Mouse (Mus musculus): ENCODE results near the gene Trank1. TPM values are rescaled to one million over a fixed set of nuclear protein-coding genes. Genes with fewer than 3 reads are reported as not detected.

Trank1 gene
- polyA plus RNA-seq, 1 experiment from 2014 or later = 0.22 TPM

DNA sequence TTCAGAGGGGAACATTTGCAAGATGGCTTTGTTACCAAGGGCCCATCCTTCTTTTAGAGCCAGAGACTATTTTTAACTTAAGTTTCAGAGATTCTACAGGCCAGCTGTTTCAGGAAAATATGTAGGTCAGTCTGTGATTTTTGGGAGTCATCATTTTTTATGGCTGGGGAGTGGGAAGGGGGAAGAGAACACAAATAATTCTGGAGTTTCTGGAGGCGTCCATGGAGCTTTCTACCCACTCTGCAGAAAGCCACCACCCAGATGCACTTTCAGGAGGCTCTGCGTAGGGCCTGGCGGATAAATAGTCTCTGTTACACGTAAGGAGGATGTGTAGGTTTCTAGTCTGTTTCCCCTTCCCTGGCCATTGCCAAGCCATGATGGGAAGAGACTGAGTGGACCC is 88.5 kb downstream of the Trank1 start:
- H3K27me3 ChIP-seq (replicated peaks; ENCODE audit: control insufficient read depth, insufficient read depth, low read length) = no peaks in the 10 kb centered on the region
- H3K36me3 ChIP-seq (ENCODE audit: control insufficient read depth, insufficient read depth, low read length) = no peaks in the 10 kb centered on the region
- 80% methylated on average over 4 of the region's 4 CpGs for WGBS
- H3K4me1 ChIP-seq (ENCODE audit: control insufficient read depth, insufficient read depth, low read length) = 0 out of 2 replicates have a peak, but pooled peaks cover 3% of the 10 kb centered on the region
- ATAC-seq = no peak
- H3K4me2 ChIP-seq (ENCODE audit: low read depth, low read length) = no peak overlapping the region
- no peak overlapping the region for H3K9ac ChIP-seq (ENCODE audit: low read depth, low read length)
- no peak overlapping the region for H3K27ac ChIP-seq (ENCODE audit: low read length)
- no peaks in the 10 kb centered on the region for H3K9me3 ChIP-seq (ENCODE audit: control insufficient read depth, low read length)
- no peak overlapping the region for H3K4me3 ChIP-seq (ENCODE audit: low read length)

DNA sequence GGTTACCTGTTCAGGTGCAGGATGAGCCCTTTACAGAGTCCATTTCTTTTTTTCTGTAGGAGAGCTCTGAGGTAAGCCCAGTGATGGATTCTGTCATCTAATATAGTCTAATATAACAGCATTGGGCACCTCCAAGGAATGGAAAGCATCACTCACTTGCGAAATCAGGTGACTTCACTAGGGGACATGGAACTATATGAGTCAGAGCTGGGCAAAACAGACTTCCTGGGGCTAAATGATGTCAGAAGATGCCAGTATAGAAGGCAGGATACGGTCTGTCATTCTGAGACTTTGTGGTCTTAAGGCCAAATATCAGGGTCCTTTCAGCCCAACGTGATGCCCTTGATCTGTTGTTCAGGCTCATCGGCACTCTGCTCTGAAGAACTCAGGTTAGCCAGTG is 91.6 kb downstream of the Trank1 start:
- H3K9me3 ChIP-seq (ENCODE audit: control insufficient read depth, low read length) = no peaks in the 10 kb centered on the region
- H3K27me3 ChIP-seq (replicated peaks; ENCODE audit: control insufficient read depth, insufficient read depth, low read length) = no peaks in the 10 kb centered on the region
- H3K4me3 ChIP-seq (ENCODE audit: low read length) = no peak overlapping the region
- H3K4me1 ChIP-seq (ENCODE audit: control insufficient read depth, insufficient read depth, low read length) = 0 out of 2 replicates have a peak, but pooled peaks cover 5% of the 10 kb centered on the region
- no peak overlapping the region for H3K9ac ChIP-seq (ENCODE audit: low read depth, low read length)
- H3K27ac ChIP-seq (ENCODE audit: low read length) = no peak overlapping the region
- ATAC-seq = no peak
- H3K4me2 ChIP-seq (ENCODE audit: low read depth, low read length) = no peak overlapping the region
- WGBS = 90% methylated on average over 4 of the region's 4 CpGs
- no peaks in the 10 kb centered on the region for H3K36me3 ChIP-seq (ENCODE audit: control insufficient read depth, insufficient read depth, low read length)

DNA sequence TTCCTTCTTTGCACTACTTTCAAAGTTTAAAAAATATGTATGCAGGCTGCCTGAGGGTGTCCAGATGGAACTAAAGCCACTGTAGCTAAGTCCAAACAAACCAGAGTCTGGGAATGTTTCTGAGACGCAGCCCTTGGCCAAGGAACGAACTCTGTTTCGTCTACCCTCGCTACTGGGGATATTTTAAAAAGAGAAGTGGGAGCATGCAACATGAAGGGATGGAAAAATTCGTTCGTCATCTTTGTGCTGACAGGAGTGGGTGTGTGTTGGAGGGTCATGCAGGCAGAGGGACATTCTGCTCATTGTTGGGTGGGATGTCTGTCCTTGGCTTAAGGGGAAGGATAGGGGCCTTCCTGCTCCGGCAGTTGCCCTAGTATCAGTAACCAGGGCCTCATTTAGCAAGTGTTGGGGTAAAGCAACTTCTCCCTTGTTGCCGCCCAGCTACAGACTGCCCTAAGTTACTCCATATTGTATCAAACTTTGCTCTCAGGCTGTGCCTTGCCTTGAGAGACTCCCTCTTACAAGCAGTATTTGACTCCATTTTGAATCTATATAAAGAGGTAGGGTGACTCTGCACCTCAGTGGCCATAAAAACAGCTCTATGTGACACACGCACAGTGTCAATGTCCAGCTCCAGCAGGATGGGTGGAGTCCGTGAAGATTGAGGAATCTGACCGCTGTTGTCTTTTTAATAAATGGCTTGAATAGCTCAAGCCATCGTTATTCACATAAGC is 93.0 kb downstream of the Trank1 start:
- WGBS = 69% methylated on average over 12 of the region's 12 CpGs
- peak; percentile 51; the same call in 1 of the 2 replicates for ATAC-seq

GRCm38 (mm10) chr9:111405080-111405428 is 93.5 kb downstream of the Trank1 start:
- Histone ChIP-seq H3K4me1 (ENCODE audit: control insufficient read depth, insufficient read depth, low read length) (0 out of 2 replicates have a peak, but pooled peaks cover 5% of the 10 kb centered on the region), H3K36me3 (ENCODE audit: control insufficient read depth, insufficient read depth, low read length) (no peaks in the 10 kb centered on the region), H3K27me3 (replicated peaks; ENCODE audit: control insufficient read depth, insufficient read depth, low read length) (no peaks in the 10 kb centered on the region), H3K9me3 (ENCODE audit: control insufficient read depth, low read length) (no peaks in the 10 kb centered on the region), H3K9ac (ENCODE audit: low read depth, low read length) (no peak overlapping the region), H3K27ac (ENCODE audit: low read length) (no peak overlapping the region), H3K4me3 (ENCODE audit: low read length) (no peak overlapping the region), H3K4me2 (ENCODE audit: low read depth, low read length) (no peak overlapping the region)
- ATAC-seq = 0 out of 2 replicates have a peak, but pooled peaks have one; percentile 10
- 76% methylated on average over 6 of the region's 6 CpGs for WGBS

More for the DNA sequence above, 93.0 kb downstream of the Trank1 start:
- Histone ChIP-seq H3K4me3 (ENCODE audit: low read length) (no peak overlapping the region), H3K27me3 (replicated peaks; ENCODE audit: control insufficient read depth, insufficient read depth, low read length) (no peaks in the 10 kb centered on the region), H3K4me1 (ENCODE audit: control insufficient read depth, insufficient read depth, low read length) (0 out of 2 replicates have a peak, but pooled peaks cover 5% of the 10 kb centered on the region), H3K27ac (ENCODE audit: low read length) (no peak overlapping the region), H3K36me3 (ENCODE audit: control insufficient read depth, insufficient read depth, low read length) (no peaks in the 10 kb centered on the region), H3K9me3 (ENCODE audit: control insufficient read depth, low read length) (no peaks in the 10 kb centered on the region), H3K4me2 (ENCODE audit: low read depth, low read length) (no peak overlapping the region), H3K9ac (ENCODE audit: low read depth, low read length) (no peak overlapping the region)

- H3K4me2 ChIP-seq (ENCODE audit: low read depth, low read length) = no peak overlapping the region
- no peak overlapping the region for H3K27ac ChIP-seq (ENCODE audit: low read length)
- no peak overlapping the region for H3K4me3 ChIP-seq (ENCODE audit: low read length)
- 0 out of 2 replicates have a peak, but pooled peaks cover 5% of the 10 kb centered on the region for H3K4me1 ChIP-seq (ENCODE audit: control insufficient read depth, insufficient read depth, low read length)
- H3K9me3 ChIP-seq (ENCODE audit: control insufficient read depth, low read length) = no peaks in the 10 kb centered on the region
- WGBS = 52% methylated on average over 6 of the region's 6 CpGs
- no peak overlapping the region for H3K9ac ChIP-seq (ENCODE audit: low read depth, low read length)
- no peaks in the 10 kb centered on the region for H3K27me3 ChIP-seq (replicated peaks; ENCODE audit: control insufficient read depth, insufficient read depth, low read length)
- ATAC-seq = peak; percentile 59
- no peaks in the 10 kb centered on the region for H3K36me3 ChIP-seq (ENCODE audit: control insufficient read depth, insufficient read depth, low read length)
Measured at GRCm38 (mm10) chr9:111408012-111408411, 96.5 kb downstream of the Trank1 start.

DNA sequence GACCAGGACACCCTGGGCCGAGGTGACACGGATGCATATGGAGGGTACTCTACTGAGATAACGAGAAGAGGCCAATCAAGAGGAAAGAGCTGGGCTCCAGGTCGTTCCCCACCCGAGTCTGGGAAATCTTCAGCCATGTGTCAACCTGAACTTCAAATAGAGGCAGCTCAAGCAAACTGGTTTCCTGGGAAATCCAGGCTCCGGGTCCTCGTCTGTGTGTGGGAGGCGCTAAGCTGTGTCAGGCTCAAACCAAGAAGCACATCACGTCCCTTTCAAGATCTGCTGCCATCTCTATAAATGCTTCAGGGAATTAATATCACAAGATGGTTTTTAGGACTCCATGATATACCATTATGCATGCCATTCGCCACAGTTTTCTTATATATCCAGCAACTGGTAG is 96.9 kb downstream of the Trank1 start:
- H3K4me3 ChIP-seq (ENCODE audit: low read length) = no peak overlapping the region
- no peak overlapping the region for H3K4me2 ChIP-seq (ENCODE audit: low read depth, low read length)
- no peak for ATAC-seq
- H3K9ac ChIP-seq (ENCODE audit: low read depth, low read length) = no peak overlapping the region
- no peaks in the 10 kb centered on the region for H3K27me3 ChIP-seq (replicated peaks; ENCODE audit: control insufficient read depth, insufficient read depth, low read length)
- 69% methylated on average over 10 of the region's 10 CpGs for WGBS
- H3K9me3 ChIP-seq (ENCODE audit: control insufficient read depth, low read length) = no peaks in the 10 kb centered on the region
- H3K27ac ChIP-seq (ENCODE audit: low read length) = no peak overlapping the region
- H3K36me3 ChIP-seq (ENCODE audit: control insufficient read depth, insufficient read depth, low read length) = no peaks in the 10 kb centered on the region
- H3K4me1 ChIP-seq (ENCODE audit: control insufficient read depth, insufficient read depth, low read length) = 0 out of 2 replicates have a peak, but pooled peaks cover 5% of the 10 kb centered on the region

DNA sequence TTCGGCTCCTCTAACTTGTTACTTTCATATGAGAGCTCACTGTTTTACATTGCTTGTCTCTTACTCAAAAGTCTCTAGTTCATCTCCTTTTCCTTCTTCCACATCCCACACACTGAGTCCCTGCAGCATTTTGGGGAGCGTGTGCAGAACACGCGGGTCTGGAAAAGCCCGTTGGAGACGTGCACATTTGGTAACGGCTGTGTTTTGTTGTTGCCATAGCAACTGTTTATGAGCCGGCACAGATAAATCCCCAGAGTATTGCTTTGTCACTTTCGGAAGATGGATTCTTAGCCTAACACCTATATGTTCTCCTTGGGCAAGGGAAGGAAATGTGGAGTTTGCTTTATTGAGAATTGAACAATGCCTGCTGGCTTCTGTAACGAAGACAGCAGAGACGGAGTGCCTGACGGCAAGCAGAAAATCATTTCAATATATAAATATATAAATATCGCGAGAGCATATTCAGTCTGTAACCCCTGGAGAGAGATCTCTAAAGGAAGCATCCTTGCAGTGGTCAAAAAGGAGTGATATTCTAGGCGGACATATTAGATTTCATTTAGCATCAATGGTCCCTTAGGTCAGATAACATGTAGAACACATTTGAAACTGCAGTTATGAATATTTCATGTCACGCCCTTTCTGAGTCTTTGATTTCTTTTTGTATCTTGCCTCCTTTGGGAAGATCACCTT is 101.1 kb downstream of the Trank1 start:
- Histone ChIP-seq H3K27ac (ENCODE audit: low read length) (no peak overlapping the region), H3K4me2 (ENCODE audit: low read depth, low read length) (no peak overlapping the region), H3K9ac (ENCODE audit: low read depth, low read length) (no peak overlapping the region), H3K36me3 (ENCODE audit: control insufficient read depth, insufficient read depth, low read length) (no peaks in the 10 kb centered on the region), H3K4me1 (ENCODE audit: control insufficient read depth, insufficient read depth, low read length) (no peaks in the 10 kb centered on the region), H3K9me3 (ENCODE audit: control insufficient read depth, low read length) (no peaks in the 10 kb centered on the region), H3K4me3 (ENCODE audit: low read length) (no peak overlapping the region), H3K27me3 (replicated peaks; ENCODE audit: control insufficient read depth, insufficient read depth, low read length) (no peaks in the 10 kb centered on the region)
- 69% methylated on average over 16 of the region's 16 CpGs for WGBS
- no peak for ATAC-seq

- H3K36me3 ChIP-seq (ENCODE audit: control insufficient read depth, insufficient read depth, low read length) = no peaks in the 10 kb centered on the region
- H3K9me3 ChIP-seq (ENCODE audit: control insufficient read depth, low read length) = no peaks in the 10 kb centered on the region
- no peaks in the 10 kb centered on the region for H3K27me3 ChIP-seq (replicated peaks; ENCODE audit: control insufficient read depth, insufficient read depth, low read length)
- no peak for ATAC-seq
- peaks cover 3% of the 10 kb centered on the region; the same call in 1 of the 2 replicates for H3K4me1 ChIP-seq (ENCODE audit: control insufficient read depth, insufficient read depth, low read length)
- no peak overlapping the region for H3K9ac ChIP-seq (ENCODE audit: low read depth, low read length)
- no peak overlapping the region for H3K4me2 ChIP-seq (ENCODE audit: low read depth, low read length)
- no peak overlapping the region for H3K4me3 ChIP-seq (ENCODE audit: low read length)
- WGBS = 81% methylated on average over 2 of the region's 2 CpGs
- H3K27ac ChIP-seq (ENCODE audit: low read length) = no peak overlapping the region
Measured at GRCm38 (mm10) chr9:111421862-111422261, 110.3 kb downstream of the Trank1 start.

- Histone ChIP-seq H3K36me3 (ENCODE audit: control insufficient read depth, insufficient read depth, low read length) (no peaks in the 10 kb centered on the region), H3K9me3 (ENCODE audit: control insufficient read depth, low read length) (no peaks in the 10 kb centered on the region), H3K27ac (ENCODE audit: low read length) (0 out of 2 replicates have a peak overlapping the region, but pooled peaks have one; percentile 24), H3K9ac (ENCODE audit: low read depth, low read length) (no peak overlapping the region), H3K4me2 (ENCODE audit: low read depth, low read length) (no peak overlapping the region), H3K27me3 (replicated peaks; ENCODE audit: control insufficient read depth, insufficient read depth, low read length) (no peaks in the 10 kb centered on the region; the same call in 1 of the 2 replicates), H3K4me3 (ENCODE audit: low read length) (no peak overlapping the region), H3K4me1 (ENCODE audit: control insufficient read depth, insufficient read depth, low read length) (peaks cover 3% of the 10 kb centered on the region; the same call in 1 of the 2 replicates)
- WGBS = 46% methylated on average over 5 of the region's 5 CpGs
- ATAC-seq = peak; percentile 62
Measured at GRCm38 (mm10) chr9:111422567-111422966, 111.0 kb downstream of the Trank1 start.
